Mouse (Mus musculus): ENCODE data around the gene Usp39.

Gene Usp39

GRCm38 (mm10) chr6:72345074-72345567 is at the start of gene Usp39:
Usp39 (minus strand) TSS chr6:72345184.
- DNase-seq (ENCODE audit: low read depth, low spot score): peak; percentile 97

- no peak for DNase-seq (ENCODE audit: low read depth, low spot score)
Observed at GRCm38 (mm10) chr6:72392341-72392740, 47.4 kb upstream of the Usp39 start.

GRCm38 (mm10) chr6:72390795-72391521 is 46.0 kb upstream of the Usp39 start:
- no peak for DNase-seq (ENCODE audit: low read depth, low spot score)

- no peak for DNase-seq (ENCODE audit: low read depth, low spot score)
Observed at GRCm38 (mm10) chr6:72389941-72390771, 45.2 kb upstream of the Usp39 start, which contains the start of gene Vamp8. Vamp8 (minus strand) TSS chr6:72390703.

GRCm38 (mm10) chr6:72389471-72389940 is 44.5 kb upstream of the Usp39 start:
- DNase-seq (ENCODE audit: low read depth, low spot score): no peak

GRCm38 (mm10) chr6:72388791-72389329 is 43.9 kb upstream of the Usp39 start:
- no peak for DNase-seq (ENCODE audit: low read depth, low spot score)

GRCm38 (mm10) chr6:72388266-72388665 is 43.3 kb upstream of the Usp39 start:
- DNase-seq (ENCODE audit: low read depth, low spot score): no peak

GRCm38 (mm10) chr6:72387816-72388215 is 42.8 kb upstream of the Usp39 start:
- DNase-seq (ENCODE audit: low read depth, low spot score): no peak

- no peak for DNase-seq (ENCODE audit: low read depth, low spot score)
Observed at GRCm38 (mm10) chr6:72386561-72386960, 41.6 kb upstream of the Usp39 start.

- DNase-seq (ENCODE audit: low read depth, low spot score): no peak
Observed at GRCm38 (mm10) chr6:72385258-72385657, 40.3 kb upstream of the Usp39 start.

- no peak for DNase-seq (ENCODE audit: low read depth, low spot score)
Observed at GRCm38 (mm10) chr6:72383952-72384351, 39.0 kb upstream of the Usp39 start.

- DNase-seq (ENCODE audit: low read depth, low spot score): no peak
Observed at GRCm38 (mm10) chr6:72383142-72383820, 38.3 kb upstream of the Usp39 start.

GRCm38 (mm10) chr6:72382494-72382893 is 37.5 kb upstream of the Usp39 start:
- no peak for DNase-seq (ENCODE audit: low read depth, low spot score)

GRCm38 (mm10) chr6:72380131-72380770 is 35.3 kb upstream of the Usp39 start, which contains the start of gene Vamp5:
Vamp5 (minus strand) TSS chr6:72380468.
- DNase-seq (ENCODE audit: low read depth, low spot score): no peak

- DNase-seq (ENCODE audit: low read depth, low spot score): no peak
Observed at GRCm38 (mm10) chr6:72379377-72380130, 34.6 kb upstream of the Usp39 start.

- no peak for DNase-seq (ENCODE audit: low read depth, low spot score)
Observed at GRCm38 (mm10) chr6:72378510-72379234, 33.7 kb upstream of the Usp39 start.

- no peak for DNase-seq (ENCODE audit: low read depth, low spot score)
Observed at GRCm38 (mm10) chr6:72374820-72375563, 30.0 kb upstream of the Usp39 start.

- DNase-seq (ENCODE audit: low read depth, low spot score): no peak
Observed at GRCm38 (mm10) chr6:72374206-72374605, 29.2 kb upstream of the Usp39 start.

GRCm38 (mm10) chr6:72373184-72373583 is 28.2 kb upstream of the Usp39 start:
- no peak for DNase-seq (ENCODE audit: low read depth, low spot score)
